Mouse (Mus musculus) inflammation-experienced regulatory T-cells, adult 6 months (primary cell): ENCODE results near the gene Nol8. TPM values are rescaled to one million over a fixed set of nuclear protein-coding genes. Genes with fewer than 3 reads are reported as not detected.

Experiments
- ATAC-seq: one replicate; pipeline ENCODE4 v1.8.0; 2017
- polyA plus RNA-seq, 3 experiments: library from polyadenylated mRNA; unstranded; fragments of 100-300 nt; shearing (Covaris generic); gene quantifications; one replicate each; pipeline ENCODE4 v1.2.1; 2017

The Nol8 gene
- polyA plus RNA-seq, 3 experiments from 2014 or later = 34.3 to 55.6 (median 46.8) TPM

GRCm38 (mm10) chr13:49691056-49691455 is 38.2 kb downstream of the Nol8 start:
- no peak for ATAC-seq

DNA sequence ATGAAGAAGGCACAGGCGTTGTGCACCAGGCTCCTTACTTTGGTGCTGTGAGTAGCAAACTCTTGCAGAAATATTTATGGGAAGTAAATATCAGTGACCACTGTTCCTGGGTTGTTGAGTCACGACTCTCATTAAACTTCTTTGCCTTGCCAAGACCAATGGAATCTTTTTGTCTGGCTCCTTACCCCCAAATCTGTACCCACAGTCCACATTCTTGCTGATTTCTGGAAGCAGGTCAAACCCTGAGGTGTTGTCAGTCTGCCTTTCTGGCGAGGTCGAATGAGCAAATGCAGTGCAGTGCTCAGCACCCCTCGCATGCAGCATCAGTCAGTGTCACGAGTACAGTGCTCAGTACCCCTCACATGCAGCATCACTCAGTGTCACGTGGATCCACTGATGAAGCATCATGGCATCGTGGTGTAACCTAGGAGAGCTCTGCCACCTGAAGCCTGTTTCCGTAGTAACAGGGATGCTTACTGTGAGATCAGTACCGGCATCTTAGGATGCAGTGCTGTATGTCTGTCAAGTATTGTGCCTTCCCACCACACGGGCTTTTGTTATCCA is 50.4 kb downstream of the Nol8 start:
- no peak for ATAC-seq

- no peak for ATAC-seq
Measured at GRCm38 (mm10) chr13:49706032-49706690, 53.3 kb downstream of the Nol8 start.

- no peak for ATAC-seq
Measured at GRCm38 (mm10) chr13:49708311-49708710, 55.4 kb downstream of the Nol8 start.

- ATAC-seq = no peak
Measured at GRCm38 (mm10) chr13:49712047-49712721, 59.3 kb downstream of the Nol8 start.

DNA sequence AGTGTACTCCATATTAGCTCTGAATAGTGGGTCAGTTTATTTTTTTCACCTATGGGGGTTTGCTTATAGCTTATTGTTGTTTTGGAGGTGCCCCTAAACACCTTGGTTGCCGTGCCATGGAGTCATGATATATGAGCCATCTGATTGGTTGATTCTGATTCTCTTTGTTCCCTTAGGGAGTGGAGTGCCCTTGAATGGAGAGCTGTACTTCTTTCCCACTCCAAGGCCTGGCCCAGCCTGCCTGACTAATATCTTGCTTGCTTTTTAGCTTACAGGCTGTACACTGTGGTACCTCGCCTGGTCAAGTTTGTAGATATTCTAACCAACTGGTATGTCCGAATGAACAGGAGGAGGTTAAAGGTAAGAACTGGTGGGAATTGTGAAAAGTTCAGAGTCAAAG is 66.4 kb downstream of the Nol8 start:
- no peak for ATAC-seq

Other genes with a start within 250 kb of the Nol8 start
- gene Ippk, start 231.8 kb upstream of the Nol8 start, polyA plus RNA-seq = 1 to 10 TPM; 3.8 to 5.3 (median 4.3) TPM
- gene Tes3-ps, start 159.8 kb upstream of the Nol8 start, polyA plus RNA-seq = 1 to 10 TPM; 5.6 to 8.2 (median 8.1) TPM
- under 1 TPM in 2 of 3 experiments, not detected in 1; 0.07 to 0.23 TPM for gene Ecm2, start 148.3 kb upstream of the Nol8 start, polyA plus RNA-seq
- under 1 TPM in 1 of 3 experiments, not detected in 2; 0.25 TPM for gene Aspn, start 108.6 kb upstream of the Nol8 start, polyA plus RNA-seq
- gene Omd, start 70.6 kb upstream of the Nol8 start, polyA plus RNA-seq = 1 to 10 TPM in 1 of 3 experiments, under 1 TPM in 2; 0.35 to 1.2 (median 0.37) TPM
- under 1 TPM in 2 of 3 experiments, not detected in 1; 0.21 to 0.36 TPM for gene Ogn, start 45.0 kb upstream of the Nol8 start, polyA plus RNA-seq
- gene Cenpp, start 293 bp upstream of the Nol8 start, polyA plus RNA-seq = 10 to 100 TPM in 1 of 3 experiments, 1 to 10 TPM in 2; 1.8 to 19.9 (median 2.4) TPM
- 10 to 100 TPM; 34.7 to 38.7 (median 38.5) TPM for gene Iars, start 29.0 kb downstream of the Nol8 start, polyA plus RNA-seq
- not detected for gene Gm30302, start 145.9 kb downstream of the Nol8 start, polyA plus RNA-seq